Mouse (Mus musculus) embryonic fibroblast, embryonic 13.5 days (primary cell): Measurements from ENCODE around the gene T2.

ENCODE experiments used
- CTCF ChIP-seq: IDR thresholded peaks from 2 replicates; pipeline ENCODE4 v1.5.1; 2011; ENCODE audit warnings: mild to moderate bottlenecking, control low read depth, low read length, moderate library complexity, borderline replicate concordance; ENCODE audit not compliant: insufficient read depth
- POLR2A ChIP-seq: IDR thresholded peaks from 2 replicates; pipeline ENCODE4 v1.6.1; 2011; ENCODE audit warnings: low read depth, mild to moderate bottlenecking, control low read depth, low read length, moderate library complexity

GRCm38 (mm10) chr17:8342706-8343105 is 13.1 kb upstream of the T2 start:
- TF ChIP-seq POLR2A (no peak), CTCF (no peak)
